Mouse (Mus musculus): Measurements from ENCODE around the gene Lrrc8d. TPM values are rescaled to one million over a fixed set of nuclear protein-coding genes. Genes with fewer than 3 reads are reported as not detected.

Lrrc8d gene
- polyA plus RNA-seq, 1 experiment from 2014 or later, result 8.9 TPM

GRCm38 (mm10) chr5:105745324-105745723 lies 45.6 kb downstream of the Lrrc8d start:
- H3K4me1 ChIP-seq (ENCODE audit: control insufficient read depth, insufficient read depth, low read length), result peaks cover 6% of the 10 kb centered on the region; the same call in 1 of the 2 replicates
- H3K4me3 ChIP-seq (ENCODE audit: low read length), result no peak overlapping the region
- no peaks in the 10 kb centered on the region for H3K36me3 ChIP-seq (ENCODE audit: control insufficient read depth, insufficient read depth, low read length)
- no peak for ATAC-seq
- 66% methylated on average over 11 of the region's 11 CpGs for WGBS
- H3K27me3 ChIP-seq (replicated peaks; ENCODE audit: control insufficient read depth, insufficient read depth, low read length), result no peaks in the 10 kb centered on the region
- H3K9me3 ChIP-seq (ENCODE audit: control insufficient read depth, low read length), result no peaks in the 10 kb centered on the region
- no peak overlapping the region for H3K9ac ChIP-seq (ENCODE audit: low read depth, low read length)
- no peak overlapping the region for H3K4me2 ChIP-seq (ENCODE audit: low read depth, low read length)
- no peak overlapping the region for H3K27ac ChIP-seq (ENCODE audit: low read length)

DNA sequence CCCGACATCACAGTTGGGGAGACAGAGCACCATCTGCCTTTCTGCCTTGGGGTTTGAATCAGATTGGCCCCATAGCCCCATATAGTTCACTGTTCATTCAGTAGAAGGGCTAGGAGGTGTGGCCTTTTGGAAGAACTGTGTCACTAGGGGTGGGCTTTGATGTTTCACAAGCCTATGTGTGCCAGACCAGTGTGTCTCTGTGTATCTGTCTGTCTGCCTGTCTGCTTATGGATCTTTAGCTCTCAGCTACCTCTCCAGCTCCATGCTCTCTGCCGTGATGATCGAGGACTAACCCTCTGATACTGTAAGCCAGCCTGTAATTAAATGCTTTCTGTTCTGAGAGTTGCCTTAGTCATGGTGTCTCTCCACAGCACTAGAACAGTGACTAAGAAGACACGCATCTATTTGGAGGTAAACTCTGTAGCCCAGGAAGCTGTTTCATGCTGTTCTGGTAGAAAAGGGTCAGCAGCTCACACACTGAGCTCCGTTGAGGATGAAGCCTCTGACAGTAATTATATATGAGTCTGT lies 46.2 kb downstream of the Lrrc8d start:
- peaks cover 6% of the 10 kb centered on the region; the same call in 1 of the 2 replicates for H3K4me1 ChIP-seq (ENCODE audit: control insufficient read depth, insufficient read depth, low read length)
- no peak overlapping the region for H3K4me2 ChIP-seq (ENCODE audit: low read depth, low read length)
- no peaks in the 10 kb centered on the region for H3K27me3 ChIP-seq (replicated peaks; ENCODE audit: control insufficient read depth, insufficient read depth, low read length)
- 87% methylated on average over 5 of the region's 5 CpGs for WGBS
- ATAC-seq, result no peak
- H3K9me3 ChIP-seq (ENCODE audit: control insufficient read depth, low read length), result no peaks in the 10 kb centered on the region
- H3K9ac ChIP-seq (ENCODE audit: low read depth, low read length), result no peak overlapping the region
- no peaks in the 10 kb centered on the region for H3K36me3 ChIP-seq (ENCODE audit: control insufficient read depth, insufficient read depth, low read length)
- no peak overlapping the region for H3K4me3 ChIP-seq (ENCODE audit: low read length)
- no peak overlapping the region for H3K27ac ChIP-seq (ENCODE audit: low read length)

- no peaks in the 10 kb centered on the region for H3K36me3 ChIP-seq (ENCODE audit: control insufficient read depth, insufficient read depth, low read length)
- ATAC-seq, result peak; percentile 32; the same call in 1 of the 2 replicates
- no peaks in the 10 kb centered on the region for H3K9me3 ChIP-seq (ENCODE audit: control insufficient read depth, low read length)
- peaks cover 12% of the 10 kb centered on the region for H3K4me1 ChIP-seq (ENCODE audit: control insufficient read depth, insufficient read depth, low read length)
- WGBS, result 33% methylated on average over 8 of the region's 8 CpGs
- no peaks in the 10 kb centered on the region for H3K27me3 ChIP-seq (replicated peaks; ENCODE audit: control insufficient read depth, insufficient read depth, low read length)
- no peak overlapping the region for H3K9ac ChIP-seq (ENCODE audit: low read depth, low read length)
- H3K27ac ChIP-seq (ENCODE audit: low read length), result no peak overlapping the region
- no peak overlapping the region for H3K4me2 ChIP-seq (ENCODE audit: low read depth, low read length)
- H3K4me3 ChIP-seq (ENCODE audit: low read length), result no peak overlapping the region
These were observed 55.0 kb downstream of the Lrrc8d start for GRCm38 (mm10) chr5:105754803-105755202.

DNA sequence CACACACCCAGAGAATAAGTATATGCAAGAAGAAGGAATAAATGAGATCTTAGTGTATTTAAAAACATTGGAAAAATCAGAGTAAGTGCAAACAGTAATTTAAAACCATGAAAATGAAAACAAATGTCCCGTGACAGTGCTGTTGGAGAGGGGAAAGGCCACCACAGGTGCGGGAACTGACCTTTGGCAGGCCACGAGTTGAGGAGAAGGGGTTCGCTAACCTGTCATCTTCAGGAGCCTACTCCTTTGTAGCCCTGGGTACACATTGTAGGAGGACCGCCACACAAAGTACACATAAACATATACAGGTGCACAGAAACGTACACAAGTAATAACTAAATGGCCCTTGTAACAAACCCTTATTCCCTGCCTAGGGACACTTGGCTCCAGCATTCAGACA lies 55.7 kb downstream of the Lrrc8d start:
- WGBS, result 67% methylated on average over 6 of the region's 6 CpGs
- Histone ChIP-seq H3K9me3 (ENCODE audit: control insufficient read depth, low read length) (no peaks in the 10 kb centered on the region), H3K4me2 (ENCODE audit: low read depth, low read length) (no peak overlapping the region), H3K9ac (ENCODE audit: low read depth, low read length) (no peak overlapping the region), H3K27me3 (replicated peaks; ENCODE audit: control insufficient read depth, insufficient read depth, low read length) (no peaks in the 10 kb centered on the region), H3K4me3 (ENCODE audit: low read length) (no peak overlapping the region), H3K4me1 (ENCODE audit: control insufficient read depth, insufficient read depth, low read length) (peaks cover 12% of the 10 kb centered on the region), H3K27ac (ENCODE audit: low read length) (no peak overlapping the region), H3K36me3 (ENCODE audit: control insufficient read depth, insufficient read depth, low read length) (no peaks in the 10 kb centered on the region)
- peak; percentile 29 for ATAC-seq

DNA sequence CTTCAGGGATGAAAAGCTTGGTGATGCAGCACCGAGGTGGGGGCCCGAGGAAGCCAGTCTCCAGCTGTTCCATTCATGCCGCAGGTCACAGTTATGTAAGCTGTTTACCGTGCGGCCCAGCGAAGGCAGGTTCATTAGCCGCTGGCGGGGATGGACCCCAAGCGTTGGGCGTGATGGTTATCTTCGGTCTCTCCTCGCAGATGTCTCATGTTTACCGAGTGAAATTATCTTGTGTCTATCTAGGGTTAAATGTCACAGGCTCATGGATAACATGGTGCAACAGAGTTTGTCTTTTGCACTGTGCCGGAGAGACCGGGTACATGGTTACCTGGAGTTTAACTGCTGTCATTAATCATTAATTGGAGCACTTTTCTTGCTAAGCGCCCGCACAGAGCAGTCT lies 58.2 kb downstream of the Lrrc8d start:
- Histone ChIP-seq H3K9me3 (ENCODE audit: control insufficient read depth, low read length) (no peaks in the 10 kb centered on the region), H3K36me3 (ENCODE audit: control insufficient read depth, insufficient read depth, low read length) (no peaks in the 10 kb centered on the region), H3K4me1 (ENCODE audit: control insufficient read depth, insufficient read depth, low read length) (peaks cover 16% of the 10 kb centered on the region), H3K9ac (ENCODE audit: low read depth, low read length) (no peak overlapping the region), H3K4me3 (ENCODE audit: low read length) (0 out of 2 replicates have a peak overlapping the region, but pooled peaks have one; percentile 4), H3K27me3 (replicated peaks; ENCODE audit: control insufficient read depth, insufficient read depth, low read length) (no peaks in the 10 kb centered on the region), H3K4me2 (ENCODE audit: low read depth, low read length) (no peak overlapping the region), H3K27ac (ENCODE audit: low read length) (no peak overlapping the region)
- 58% methylated on average over 17 of the region's 17 CpGs for WGBS
- peak; percentile 68 for ATAC-seq

DNA sequence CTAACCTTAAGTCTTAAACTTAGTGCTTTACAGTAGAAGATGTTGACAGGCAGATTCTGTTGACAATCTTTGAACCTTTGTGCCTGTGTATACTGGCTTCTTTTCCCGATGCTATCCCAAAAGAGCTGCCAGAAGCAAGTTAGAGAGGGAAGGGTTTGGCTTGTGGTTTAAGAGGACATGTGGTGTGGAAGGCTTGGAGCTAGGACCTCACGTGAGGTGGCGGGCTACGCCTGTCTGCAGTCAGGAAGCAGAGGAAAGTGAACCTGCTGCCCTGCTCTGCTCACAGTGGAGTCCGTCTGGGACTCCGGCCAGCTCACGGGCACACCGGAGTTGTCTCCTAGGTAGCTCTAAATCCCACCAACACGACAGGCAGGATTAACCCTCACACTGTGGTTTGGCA lies 59.1 kb downstream of the Lrrc8d start:
- Histone ChIP-seq H3K27me3 (replicated peaks; ENCODE audit: control insufficient read depth, insufficient read depth, low read length) (no peaks in the 10 kb centered on the region), H3K9ac (ENCODE audit: low read depth, low read length) (no peak overlapping the region), H3K27ac (ENCODE audit: low read length) (no peak overlapping the region), H3K4me2 (ENCODE audit: low read depth, low read length) (no peak overlapping the region), H3K4me3 (ENCODE audit: low read length) (no peak overlapping the region), H3K4me1 (ENCODE audit: control insufficient read depth, insufficient read depth, low read length) (peaks cover 16% of the 10 kb centered on the region), H3K9me3 (ENCODE audit: control insufficient read depth, low read length) (no peaks in the 10 kb centered on the region), H3K36me3 (ENCODE audit: control insufficient read depth, insufficient read depth, low read length) (no peaks in the 10 kb centered on the region)
- no peak for ATAC-seq
- 77% methylated on average over 9 of the region's 9 CpGs for WGBS

DNA sequence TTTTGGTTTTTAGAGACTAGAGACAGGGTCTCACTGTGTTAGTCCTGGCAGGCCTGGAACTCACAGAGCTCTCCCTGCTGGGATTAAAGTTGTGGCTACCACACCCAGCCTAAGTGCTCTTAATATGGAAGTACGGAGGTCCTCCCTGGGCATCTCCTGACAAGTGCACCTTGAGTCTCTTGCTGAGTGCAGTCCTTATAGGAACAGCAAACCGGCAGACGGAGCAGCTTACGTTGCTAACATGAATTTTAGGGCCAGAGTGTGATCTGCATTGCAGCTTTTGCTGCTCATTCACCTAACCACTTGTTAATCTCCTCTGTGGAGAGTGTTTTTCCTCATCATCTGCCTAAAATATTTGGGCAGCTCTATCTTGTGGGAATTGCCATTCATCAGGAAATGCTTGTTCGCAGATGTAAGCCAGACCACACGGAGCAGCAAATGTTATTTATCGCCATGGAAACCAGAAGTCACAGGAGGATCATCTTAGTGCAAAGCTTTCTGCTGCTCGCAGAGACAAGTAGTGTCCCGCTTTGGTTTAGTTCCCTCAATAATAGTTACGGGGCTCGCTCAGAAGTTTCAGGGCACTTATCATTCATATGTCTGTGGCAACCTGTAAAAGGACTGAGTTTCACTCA lies 62.2 kb downstream of the Lrrc8d start:
- no peaks in the 10 kb centered on the region for H3K27me3 ChIP-seq (replicated peaks; ENCODE audit: control insufficient read depth, insufficient read depth, low read length)
- H3K9ac ChIP-seq (ENCODE audit: low read depth, low read length), result no peak overlapping the region
- WGBS, result 26% methylated on average over 11 of the region's 11 CpGs
- H3K9me3 ChIP-seq (ENCODE audit: control insufficient read depth, low read length), result no peaks in the 10 kb centered on the region
- no peak overlapping the region for H3K27ac ChIP-seq (ENCODE audit: low read length)
- H3K4me1 ChIP-seq (ENCODE audit: control insufficient read depth, insufficient read depth, low read length), result peaks cover 12% of the 10 kb centered on the region; the same call in 1 of the 2 replicates
- H3K4me2 ChIP-seq (ENCODE audit: low read depth, low read length), result no peak overlapping the region
- ATAC-seq, result no peak
- no peaks in the 10 kb centered on the region for H3K36me3 ChIP-seq (ENCODE audit: control insufficient read depth, insufficient read depth, low read length)
- H3K4me3 ChIP-seq (ENCODE audit: low read length), result no peak overlapping the region

DNA sequence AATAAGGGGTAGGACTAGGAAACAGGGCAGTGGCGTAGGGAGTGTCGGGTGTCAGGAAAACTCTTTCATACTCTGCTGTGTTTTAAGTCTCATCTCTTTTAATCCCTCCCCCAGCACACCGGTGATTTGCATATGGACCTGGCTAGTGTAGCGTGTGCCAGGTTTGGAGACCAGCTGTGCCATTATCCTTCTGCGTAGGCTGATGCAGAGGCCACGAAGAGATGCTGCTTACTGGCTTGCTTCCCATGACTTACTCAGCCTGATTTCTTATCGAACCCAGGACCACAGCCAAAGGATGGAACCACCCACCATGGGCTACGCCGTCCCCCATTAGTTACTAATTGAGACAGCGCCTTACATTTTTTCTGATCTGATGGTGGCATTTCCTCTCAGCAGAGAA lies 64.6 kb downstream of the Lrrc8d start:
- Histone ChIP-seq H3K27ac (ENCODE audit: low read length) (no peak overlapping the region), H3K4me2 (ENCODE audit: low read depth, low read length) (no peak overlapping the region), H3K4me1 (ENCODE audit: control insufficient read depth, insufficient read depth, low read length) (peaks cover 4% of the 10 kb centered on the region; the same call in 1 of the 2 replicates), H3K9me3 (ENCODE audit: control insufficient read depth, low read length) (no peaks in the 10 kb centered on the region), H3K4me3 (ENCODE audit: low read length) (no peak overlapping the region), H3K27me3 (replicated peaks; ENCODE audit: control insufficient read depth, insufficient read depth, low read length) (no peaks in the 10 kb centered on the region), H3K36me3 (ENCODE audit: control insufficient read depth, insufficient read depth, low read length) (no peaks in the 10 kb centered on the region), H3K9ac (ENCODE audit: low read depth, low read length) (no peak overlapping the region)
- 91% methylated on average over 10 of the region's 10 CpGs for WGBS
- no peak for ATAC-seq

DNA sequence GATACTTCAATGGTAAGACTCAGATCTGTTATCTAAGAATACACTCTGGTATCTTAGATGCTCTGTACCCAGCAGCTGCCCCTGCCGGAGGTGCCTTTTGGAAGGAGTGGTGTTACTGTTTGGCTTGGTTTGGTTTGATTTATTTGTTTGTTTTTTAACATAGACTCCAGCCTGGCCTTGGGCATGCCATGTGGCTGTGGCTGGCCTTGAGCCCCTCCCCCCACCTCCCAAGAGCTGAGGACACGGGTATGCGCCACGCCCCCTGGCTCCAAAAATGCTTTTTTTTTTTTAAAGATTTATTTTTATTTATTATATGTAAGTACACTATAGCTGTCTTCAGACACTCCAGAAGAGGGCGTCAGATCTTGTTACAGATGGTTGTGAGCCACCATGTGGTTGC lies 65.6 kb downstream of the Lrrc8d start:
- Histone ChIP-seq H3K4me1 (ENCODE audit: control insufficient read depth, insufficient read depth, low read length) (peaks cover 4% of the 10 kb centered on the region; the same call in 1 of the 2 replicates), H3K9me3 (ENCODE audit: control insufficient read depth, low read length) (no peaks in the 10 kb centered on the region), H3K27ac (ENCODE audit: low read length) (no peak overlapping the region), H3K4me3 (ENCODE audit: low read length) (no peak overlapping the region), H3K4me2 (ENCODE audit: low read depth, low read length) (no peak overlapping the region), H3K27me3 (replicated peaks; ENCODE audit: control insufficient read depth, insufficient read depth, low read length) (no peaks in the 10 kb centered on the region), H3K36me3 (ENCODE audit: control insufficient read depth, insufficient read depth, low read length) (no peaks in the 10 kb centered on the region), H3K9ac (ENCODE audit: low read depth, low read length) (no peak overlapping the region)
- no peak for ATAC-seq
- WGBS, result 77% methylated on average over 5 of the region's 5 CpGs
